ENCODE assay signal across 8 mouse cellular contexts in genomic region chr12:101718755-101719150, GRCm38 (mm10). TPM values are rescaled to one million over a fixed set of nuclear protein-coding genes. Genes with fewer than 3 reads are reported as not detected.
A peak's percentile ranks its signal among the peaks of the same experiment; 100 is the strongest.
DNase-seq lines count a peak whose midpoint lies in the region; ATAC-seq and TF ChIP-seq lines count a peak whose summit lies in the region.

No protein-coding gene starts in this region.

- no peaks in the 10 kb centered on the region for H3K36me3 ChIP-seq in heart, embryonic 12.5 days
- H3K36me3 ChIP-seq in embryonic facial prominence, embryonic 12.5 days = no peaks in the 10 kb centered on the region
- no peaks in the 10 kb centered on the region for H3K36me3 ChIP-seq in liver, postnatal 0 days (replicated peaks; ENCODE audit: insufficient read depth, low read length)
- no peaks in the 10 kb centered on the region for H3K36me3 ChIP-seq in neural tube, embryonic 12.5 days

- 0 out of 2 replicates have a peak, but pooled peaks cover 3% of the 10 kb centered on the region for H3K4me1 ChIP-seq in heart, embryonic 12.5 days (replicated peaks)
- no peaks in the 10 kb centered on the region; the same call in 1 of the 2 replicates for H3K4me1 ChIP-seq in embryonic facial prominence, embryonic 12.5 days
- H3K4me1 ChIP-seq in liver, postnatal 0 days (ENCODE audit: insufficient read depth) = peaks cover 5% of the 10 kb centered on the region; the same call in 1 of the 2 replicates
- H3K4me1 ChIP-seq in neural tube, embryonic 12.5 days = peaks cover 11% of the 10 kb centered on the region

- H3K4me3 ChIP-seq in heart, embryonic 12.5 days = peak overlapping the region; percentile 88
- peak overlapping the region; percentile 71 for H3K4me3 ChIP-seq in embryonic facial prominence, embryonic 12.5 days
- H3K4me3 ChIP-seq in liver, postnatal 0 days (ENCODE audit: low read depth, low read length) = peak overlapping the region; percentile 65
- peak overlapping the region; percentile 59 for H3K4me3 ChIP-seq in neural tube, embryonic 12.5 days

- no peak overlapping the region for H3K27ac ChIP-seq in heart, embryonic 12.5 days (ENCODE audit: poor library complexity, severe bottlenecking)
- H3K27ac ChIP-seq in embryonic facial prominence, embryonic 12.5 days = no peak overlapping the region
- H3K27ac ChIP-seq in liver, postnatal 0 days (ENCODE audit: low read depth) = no peak overlapping the region
- H3K27ac ChIP-seq in neural tube, embryonic 12.5 days = no peak overlapping the region

- TF ChIP-seq CTCF in liver, postnatal 0 days (IDR thresholded peaks at IDR 0.05; ENCODE audit: low read depth) = no peak

- no peaks in the 10 kb centered on the region for H3K9me3 ChIP-seq in heart, embryonic 12.5 days (replicated peaks)
- no peaks in the 10 kb centered on the region for H3K9me3 ChIP-seq in embryonic facial prominence, embryonic 12.5 days
- no peaks in the 10 kb centered on the region for H3K9me3 ChIP-seq in liver, postnatal 0 days (ENCODE audit: low read length)
- H3K9me3 ChIP-seq in neural tube, embryonic 12.5 days = no peaks in the 10 kb centered on the region

- no peak for DNase-seq in heart, adult 8-10 months (ENCODE audit: low spot score)
- DNase-seq in liver, postnatal 0 days = peak; percentile 31
- DNase-seq in spleen, adult 12 weeks (ENCODE audit: low spot score) = no peak
- DNase-seq in ovary, adult 18-20 months (ENCODE audit: low spot score) = no peak

- peak; percentile 71 for ATAC-seq in heart, embryonic 12.5 days (ENCODE audit: insufficient number of reproducible peaks, low FRiP score)
- peak; percentile 82 for ATAC-seq in embryonic facial prominence, embryonic 12.5 days (ENCODE audit: insufficient number of reproducible peaks, insufficient read depth, low FRiP score, low TSS enrichment)
- ATAC-seq in inflammation-experienced regulatory T-cells, adult 6 months = peak; percentile 19
- peak; percentile 31 for ATAC-seq in liver, postnatal 0 days
- peak; percentile 75 for ATAC-seq in neural tube, embryonic 12.5 days (ENCODE audit: low FRiP score, low read depth)

- H3K4me2 ChIP-seq in heart, embryonic 12.5 days = peak overlapping the region; percentile 100
- peak overlapping the region; percentile 98 for H3K4me2 ChIP-seq in embryonic facial prominence, embryonic 12.5 days (replicated peaks)
- peak overlapping the region; percentile 92 for H3K4me2 ChIP-seq in liver, postnatal 0 days (ENCODE audit: low read depth, low read length)
- peak overlapping the region; percentile 100 for H3K4me2 ChIP-seq in neural tube, embryonic 12.5 days (replicated peaks)

- no peak for TF ChIP-seq EP300 in liver, postnatal 0 days (IDR thresholded peaks at IDR 0.05; ENCODE audit: low read depth)

- 0 out of 2 replicates have a peak, but pooled peaks cover 10% of the 10 kb centered on the region for H3K27me3 ChIP-seq in heart, embryonic 12.5 days (replicated peaks)
- peaks cover 14% of the 10 kb centered on the region for H3K27me3 ChIP-seq in embryonic facial prominence, embryonic 12.5 days
- H3K27me3 ChIP-seq in liver, postnatal 0 days (ENCODE audit: insufficient read depth, low read length) = peaks cover 17% of the 10 kb centered on the region
- peaks cover 17% of the 10 kb centered on the region for H3K27me3 ChIP-seq in neural tube, embryonic 12.5 days (replicated peaks)

- H3K9ac ChIP-seq in heart, embryonic 12.5 days = peak overlapping the region; percentile 68
- H3K9ac ChIP-seq in embryonic facial prominence, embryonic 12.5 days = peak overlapping the region; percentile 54
- no peak overlapping the region for H3K9ac ChIP-seq in liver, postnatal 0 days (replicated peaks)
- H3K9ac ChIP-seq in neural tube, embryonic 12.5 days = 0 out of 2 replicates have a peak overlapping the region, but pooled peaks have one; percentile 49

- WGBS in heart, embryonic 12.5 days = 2% methylated on average over 9 of the region's 9 CpGs
- 0% methylated on average over 9 of the region's 9 CpGs for WGBS in embryonic facial prominence, embryonic 12.5 days
- WGBS in liver, postnatal 0 days (ENCODE audit: insufficient replicate concordance) = 2% methylated on average over 9 of the region's 9 CpGs
- WGBS in neural tube, embryonic 12.5 days = 2% methylated on average over 9 of the region's 9 CpGs

RNA-seq across cellular contexts. Expression of gene Tc2n, which starts 0.4 kb away (rescaled TPM):
- 0.10 and 0.17 TPM in 2 replicates for polyA plus RNA-seq in heart, embryonic 12.5 days (2016; fragmentation: Nextera tagmentation; extraction: Ambion mirVana)
- total RNA-seq in heart, adult 8-10 months (2022) = under 1 TPM; 0.46 to 0.98 (median 0.67) TPM
- 0.39 and 0.40 TPM in 2 replicates for polyA plus RNA-seq in embryonic facial prominence, embryonic 12.5 days (2016; fragmentation: Nextera tagmentation; extraction: Ambion mirVana)
- under 1 TPM in 1 of 3 experiments, not detected in 2; 0.06 TPM for polyA plus RNA-seq in inflammation-experienced regulatory T-cells, adult 6 months (2017; shearing (Covaris generic))
- 0.20 and 0.33 TPM in 2 replicates for polyA plus RNA-seq in liver, postnatal 0 days (2015; fragmentation: Nextera tagmentation; extraction: Ambion mirVana)
- 0.09 TPM in 1 of 2 replicates, not detected in the other for polyA plus RNA-seq in neural tube, embryonic 12.5 days (2016; fragmentation: Nextera tagmentation; extraction: Ambion mirVana)

Comparison
In these comparisons a context has a peak if more than half of its experiments do, and no peak if none do; other contexts are left out.
1. ATAC-seq: peak in every context shown above with its lines; median percentile 82 in embryonic facial prominence, embryonic 12.5 days; 75 in neural tube, embryonic 12.5 days; 71 in heart, embryonic 12.5 days; 31 in liver, postnatal 0 days; 19 in inflammation-experienced regulatory T-cells, adult 6 months.